Mouse (Mus musculus) testis, adult 2 months (tissue): ENCODE data around the gene P4ha3.

Experiments
- CTCF ChIP-seq: fragments of 200-500 bp; IDR thresholded peaks from 2 replicates; pipeline ENCODE4 v1.5.1; 2012; ENCODE audit warnings: low read depth, mild to moderate bottlenecking, inconsistent platforms, low read length, moderate library complexity; ENCODE audit not compliant: control insufficient read depth, insufficient read depth, insufficient replicate concordance
- POLR2A ChIP-seq: fragments of 200-500 bp; IDR thresholded peaks from 2 replicates; pipeline ENCODE4 v1.6.1; 2012; ENCODE audit warnings: low read depth, mild to moderate bottlenecking, inconsistent platforms, low read length, moderate library complexity; ENCODE audit not compliant: control insufficient read depth

DNA sequence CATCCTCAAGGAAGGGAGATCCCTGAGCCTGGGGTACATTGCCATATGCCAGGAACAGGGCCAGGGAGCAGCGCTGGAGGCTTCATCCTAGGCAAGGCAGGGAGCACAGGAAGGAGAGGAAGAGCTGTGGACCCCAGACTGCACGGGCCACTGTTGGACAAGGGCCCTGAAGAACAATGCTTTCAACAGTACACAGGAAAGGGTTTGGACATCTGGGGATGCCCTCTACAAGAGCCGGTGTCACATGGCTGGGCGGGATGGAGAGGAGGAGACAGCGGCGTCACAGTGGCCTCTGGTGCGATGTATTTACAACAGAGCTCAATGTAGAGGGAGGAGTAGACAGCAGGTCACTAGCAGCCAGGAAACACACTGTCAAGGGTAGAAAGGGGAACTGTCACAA is 42.2 kb downstream of the P4ha3 start:
- no peak for TF ChIP-seq CTCF
- no peak for TF ChIP-seq POLR2A
